Mouse (Mus musculus): ENCODE data around the gene Tbc1d8. TPM values are rescaled to one million over a fixed set of nuclear protein-coding genes. Genes with fewer than 3 reads are reported as not detected.

Tbc1d8 gene
- total and polyA plus RNA-seq, 3 experiments, result 0.16 to 1.4 (median 0.81) TPM

- Histone ChIP-seq H3K27ac (ENCODE audit: insufficient read depth, low read depth) (no peak overlapping the region), H3K4me2 (ENCODE audit: insufficient read depth, low read depth, poor library complexity, severe bottlenecking) (no peak overlapping the region), H3K4me3 (replicated peaks in 1 of 3; ENCODE audit: low read depth in 2 of 3, low read length in 2 of 3, poor library complexity in 1 of 3) (no peak overlapping the region), H3K36me3 (replicated peaks in 1 of 2; ENCODE audit: control insufficient read depth in 1 of 2, insufficient read depth in 1 of 2, low read length in 1 of 2) (no peaks in the 10 kb centered on the region), H3K79me2 (replicated peaks; ENCODE audit: control insufficient read depth, extremely low read depth, insufficient read depth, poor library complexity, severe bottlenecking) (no peaks in the 10 kb centered on the region), H3K9ac (ENCODE audit: insufficient read depth, low read depth) (no peak overlapping the region), H3K4me1 (ENCODE audit: control insufficient read depth in 1 of 2, insufficient read depth in 2 of 2) (no peaks in the 10 kb centered on the region), H3K9me3 (replicated peaks; ENCODE audit: low read length) (peaks cover 11% of the 10 kb centered on the region), H3K27me3 (replicated peaks) (no peaks in the 10 kb centered on the region)
- in situ Hi-C loops (cut with MboI; ENCODE audit: low pct_ligation_motif_present, low pct_unique_long_range_greater_than_20kb, low sequenced_read_pairs) (no loop called here), dilution Hi-C loops (cut with MboI; ENCODE audit: extremely low pct_ligation_motif_present, extremely low pct_unique_long_range_greater_than_20kb, low sequenced_read_pairs) (no loop called here)
- no peak for DNase-seq (ENCODE audit: extremely low read depth)
- no peak for TF ChIP-seq EP300 (IDR thresholded peaks at IDR 0.05; ENCODE audit: low read length)
- no peak for TF ChIP-seq POLR2A (IDR thresholded peaks at IDR 0.05; ENCODE audit: low read depth, low read length)
- no peak for TF ChIP-seq GABPA (IDR thresholded peaks at IDR 0.05; ENCODE audit: insufficient replicate concordance, low read depth, low read length)
- no peak for TF ChIP-seq BHLHE40 (IDR thresholded peaks at IDR 0.05; ENCODE audit: low read depth, low read length)
- no peak for TF ChIP-seq SIN3A (IDR thresholded peaks at IDR 0.05; ENCODE audit: low read length)
Observed at GRCm38 (mm10) chr1:39521326-39521725, 42.8 kb upstream of the Tbc1d8 start.

DNA sequence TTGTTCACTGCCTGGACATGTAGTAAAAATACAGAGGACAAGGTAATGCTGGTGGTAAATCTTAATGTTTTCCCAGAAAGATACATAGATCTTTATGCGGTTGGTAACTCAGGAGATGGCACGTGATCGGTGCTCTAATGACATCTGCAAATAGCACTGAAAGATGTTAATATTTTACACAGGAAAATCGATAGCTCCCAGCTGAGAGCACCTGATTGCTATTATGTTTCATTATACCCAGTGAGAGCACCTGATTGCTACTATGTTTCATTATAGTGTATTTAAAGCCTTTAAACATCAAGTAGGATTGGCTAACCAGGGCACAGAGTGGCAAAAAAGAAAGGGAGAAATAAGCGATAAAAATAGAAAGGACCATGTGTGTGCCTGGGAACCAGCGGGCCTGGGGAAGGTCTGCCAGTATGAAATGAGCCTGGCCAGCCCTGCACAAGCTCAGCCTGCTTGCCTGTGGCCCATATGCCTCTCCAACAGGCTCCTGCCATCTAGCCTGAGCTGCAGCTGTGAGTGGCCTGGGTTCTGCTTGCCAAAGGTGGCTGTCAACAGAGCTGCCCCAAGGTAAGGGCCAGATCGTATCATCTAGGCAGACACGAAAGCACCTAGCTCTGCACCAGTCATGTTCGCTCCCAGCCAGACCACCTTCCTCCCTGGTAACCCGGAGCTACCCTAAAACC lies 36.9 kb upstream of the Tbc1d8 start:
- Histone ChIP-seq H3K27ac (ENCODE audit: insufficient read depth, low read depth) (no peak overlapping the region), H3K4me3 (replicated peaks in 1 of 3; ENCODE audit: low read depth in 2 of 3, low read length in 2 of 3, poor library complexity in 1 of 3) (no peak overlapping the region), H3K4me2 (ENCODE audit: insufficient read depth, low read depth, poor library complexity, severe bottlenecking) (no peak overlapping the region), H3K79me2 (replicated peaks; ENCODE audit: control insufficient read depth, extremely low read depth, insufficient read depth, poor library complexity, severe bottlenecking) (no peaks in the 10 kb centered on the region), H3K36me3 (replicated peaks in 1 of 2; ENCODE audit: control insufficient read depth in 1 of 2, insufficient read depth in 1 of 2, low read length in 1 of 2) (no peaks in the 10 kb centered on the region), H3K9me3 (replicated peaks; ENCODE audit: low read length) (peaks cover 11% of the 10 kb centered on the region), H3K4me1 (ENCODE audit: control insufficient read depth in 1 of 2, insufficient read depth in 2 of 2) (peaks cover 3 to 4% of the 10 kb centered on the region in 2 experiments; a peak in 3 of 4 replicates), H3K27me3 (replicated peaks) (no peaks in the 10 kb centered on the region), H3K9ac (ENCODE audit: insufficient read depth, low read depth) (no peak overlapping the region)
- no peak for DNase-seq (ENCODE audit: extremely low read depth)
- TF ChIP-seq UBTF (IDR thresholded peaks at IDR 0.05; ENCODE audit: low read depth, low read length) (no peak), CHD2 (IDR thresholded peaks at IDR 0.05; ENCODE audit: low read length) (no peak), SIN3A (IDR thresholded peaks at IDR 0.05; ENCODE audit: low read length) (no peak), NRF1 (IDR thresholded peaks at IDR 0.05; ENCODE audit: low read depth, low read length) (no peak), POLR2A (IDR thresholded peaks at IDR 0.05; ENCODE audit: low read depth, low read length) (no peak), CHD1 (IDR thresholded peaks at IDR 0.05; ENCODE audit: low read depth, low read length) (no peak), MAX (IDR thresholded peaks at IDR 0.05; ENCODE audit: low read length) (no peak), ZC3H11A (IDR thresholded peaks at IDR 0.05; ENCODE audit: low read depth, low read length) (no peak), MYC (IDR thresholded peaks at IDR 0.05; ENCODE audit: low read depth, low read length) (no peak)
- dilution Hi-C loops (cut with MboI; ENCODE audit: extremely low pct_ligation_motif_present, extremely low pct_unique_long_range_greater_than_20kb, low sequenced_read_pairs), result no loop called here
- in situ Hi-C loops (cut with MboI; ENCODE audit: low pct_ligation_motif_present, low pct_unique_long_range_greater_than_20kb, low sequenced_read_pairs), result loop anchor here (5.0 kb wide), 1 partner anchor 508 kb away; no protein-coding TSS in a partner anchor

GRCm38 (mm10) chr1:39512183-39512582 lies 33.6 kb upstream of the Tbc1d8 start:
- DNase-seq (ENCODE audit: extremely low read depth), result no peak
- no peak overlapping the region for H3K4me3 ChIP-seq (replicated peaks in 1 of 3; ENCODE audit: low read depth in 2 of 3, low read length in 2 of 3, poor library complexity in 1 of 3)
- no peak overlapping the region for H3K9ac ChIP-seq (ENCODE audit: insufficient read depth, low read depth)
- no peaks in the 10 kb centered on the region for H3K9me3 ChIP-seq (replicated peaks; ENCODE audit: low read length)
- H3K79me2 ChIP-seq (replicated peaks; ENCODE audit: control insufficient read depth, extremely low read depth, insufficient read depth, poor library complexity, severe bottlenecking), result no peaks in the 10 kb centered on the region
- peak; percentile 91 for TF ChIP-seq MAFK (IDR thresholded peaks at IDR 0.05; ENCODE audit: insufficient replicate concordance, low read length)
- no peak for TF ChIP-seq JUN (IDR thresholded peaks at IDR 0.05; ENCODE audit: insufficient read depth, low read depth, low read length)
- no peak for TF ChIP-seq CHD1 (IDR thresholded peaks at IDR 0.05; ENCODE audit: low read depth, low read length)
- no peaks in the 10 kb centered on the region for H3K27me3 ChIP-seq (replicated peaks)
- no peaks in the 10 kb centered on the region for H3K36me3 ChIP-seq (replicated peaks in 1 of 2; ENCODE audit: control insufficient read depth in 1 of 2, insufficient read depth in 1 of 2, low read length in 1 of 2)
- no peak overlapping the region for H3K27ac ChIP-seq (ENCODE audit: insufficient read depth, low read depth)
- H3K4me1 ChIP-seq (ENCODE audit: control insufficient read depth in 1 of 2, insufficient read depth in 2 of 2), result peaks cover 7 to 8% of the 10 kb centered on the region in 2 experiments; a peak in 3 of 4 replicates
- in situ Hi-C loops (cut with MboI; ENCODE audit: low pct_ligation_motif_present, low pct_unique_long_range_greater_than_20kb, low sequenced_read_pairs) (no loop called here), dilution Hi-C loops (cut with MboI; ENCODE audit: extremely low pct_ligation_motif_present, extremely low pct_unique_long_range_greater_than_20kb, low sequenced_read_pairs) (no loop called here)
- H3K4me2 ChIP-seq (ENCODE audit: insufficient read depth, low read depth, poor library complexity, severe bottlenecking), result peak overlapping the region; percentile 40; the same call in 1 of the 2 replicates

Data from CH12.LX (cell line).